Mouse (Mus musculus): ENCODE measurements at regions not wholly inside any gene's neighbourhood (a gene's known extent, or its start where the extent isn't known, plus 50 kb on each side); places are given as distances from the start of the nearest gene placed in this dataset.
A peak's percentile ranks its signal among the peaks of the same experiment; 100 is the strongest.
"Not testable (repeated sequence)": the region's sequence is repeated elsewhere in the genome, so short reads cannot be mapped to it uniquely, and the experiment has no call there.

DNA sequence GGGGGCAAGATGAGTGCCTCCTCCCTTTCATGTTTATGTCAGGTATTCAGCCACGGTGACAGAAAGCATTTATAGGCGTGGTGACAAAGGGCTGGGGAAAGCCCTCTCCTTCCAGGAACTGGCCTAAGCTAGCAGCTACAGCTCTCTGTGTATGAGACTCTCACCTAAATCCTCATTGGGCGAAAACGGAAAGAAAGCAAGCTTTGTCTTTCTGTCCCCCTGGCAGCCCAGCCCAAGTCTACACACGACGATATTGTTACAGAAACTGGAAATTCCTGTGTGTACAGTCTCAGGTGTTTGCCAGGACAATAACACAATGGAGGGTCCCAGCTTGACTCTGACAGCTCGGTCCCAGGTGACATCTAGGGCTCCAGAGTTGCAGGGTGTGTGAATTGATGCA, 60.0 kb downstream of the Dact2 start:
- Histone ChIP-seq H3K4me1 (ENCODE audit: control insufficient read depth, insufficient read depth, low read length) (peaks cover 9% of the 10 kb centered on the region), H3K27me3 (ENCODE audit: control insufficient read depth, insufficient read depth, low read length) (no peaks in the 10 kb centered on the region), H3K4me2 (ENCODE audit: low read depth, low read length) (peak overlapping the region; percentile 13; the same call in 1 of the 2 replicates), H3K27ac (ENCODE audit: low read length) (peak overlapping the region; percentile 81), H3K36me3 (ENCODE audit: control insufficient read depth, insufficient read depth, low read length) (no peaks in the 10 kb centered on the region), H3K9ac (ENCODE audit: low read length) (no peak overlapping the region), H3K4me3 (replicated peaks; ENCODE audit: low read length) (no peak overlapping the region), H3K9me3 (replicated peaks; ENCODE audit: control insufficient read depth, low read length) (no peaks in the 10 kb centered on the region)
- 53% methylated on average over 7 of the region's 7 CpGs for WGBS
- ATAC-seq (ENCODE audit: insufficient read depth, low FRiP score), result peak; percentile 79

DNA sequence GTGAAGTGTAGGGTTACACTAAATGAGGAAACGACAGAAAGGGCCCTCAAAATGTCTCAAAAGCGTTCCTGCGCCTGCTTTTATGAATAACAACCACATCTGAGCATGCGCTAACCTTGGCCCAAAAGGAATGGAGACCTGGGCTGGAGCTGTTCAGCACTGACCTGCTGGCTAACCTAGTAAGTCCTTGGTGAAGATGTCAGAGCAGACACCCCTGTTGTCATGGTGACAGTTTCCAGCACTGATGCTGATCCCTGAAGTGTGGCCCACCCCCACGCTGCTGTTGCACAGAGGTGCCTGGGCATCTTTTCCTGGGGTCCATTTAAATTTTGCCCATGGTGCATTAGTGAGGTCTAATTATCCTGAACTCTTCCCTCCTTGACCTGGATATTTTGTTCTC, 62.4 kb downstream of the Dact2 start:
- ATAC-seq (ENCODE audit: insufficient read depth, low FRiP score), result no peak
- Histone ChIP-seq H3K4me1 (ENCODE audit: control insufficient read depth, insufficient read depth, low read length) (peaks cover 9% of the 10 kb centered on the region), H3K9ac (ENCODE audit: low read length) (no peak overlapping the region), H3K4me2 (ENCODE audit: low read depth, low read length) (no peak overlapping the region), H3K27me3 (ENCODE audit: control insufficient read depth, insufficient read depth, low read length) (no peaks in the 10 kb centered on the region), H3K4me3 (replicated peaks; ENCODE audit: low read length) (no peak overlapping the region), H3K9me3 (replicated peaks; ENCODE audit: control insufficient read depth, low read length) (no peaks in the 10 kb centered on the region), H3K36me3 (ENCODE audit: control insufficient read depth, insufficient read depth, low read length) (no peaks in the 10 kb centered on the region), H3K27ac (ENCODE audit: low read length) (no peak overlapping the region)
- 75% methylated on average over 5 of the region's 5 CpGs for WGBS

- Histone ChIP-seq H3K4me3 (replicated peaks; ENCODE audit: low read length) (no peak overlapping the region), H3K36me3 (ENCODE audit: control insufficient read depth, insufficient read depth, low read length) (no peaks in the 10 kb centered on the region), H3K9me3 (replicated peaks; ENCODE audit: control insufficient read depth, low read length) (no peaks in the 10 kb centered on the region), H3K9ac (ENCODE audit: low read length) (no peak overlapping the region), H3K4me1 (ENCODE audit: control insufficient read depth, insufficient read depth, low read length) (peaks cover 9% of the 10 kb centered on the region), H3K4me2 (ENCODE audit: low read depth, low read length) (no peak overlapping the region), H3K27ac (ENCODE audit: low read length) (no peak overlapping the region), H3K27me3 (ENCODE audit: control insufficient read depth, insufficient read depth, low read length) (no peaks in the 10 kb centered on the region)
- 61% methylated on average over 2 of the region's 2 CpGs for WGBS
- ATAC-seq (ENCODE audit: insufficient read depth, low FRiP score), result no peak
Measured at GRCm38 (mm10) chr17:14140266-14140665, 63.8 kb downstream of the Dact2 start.

DNA sequence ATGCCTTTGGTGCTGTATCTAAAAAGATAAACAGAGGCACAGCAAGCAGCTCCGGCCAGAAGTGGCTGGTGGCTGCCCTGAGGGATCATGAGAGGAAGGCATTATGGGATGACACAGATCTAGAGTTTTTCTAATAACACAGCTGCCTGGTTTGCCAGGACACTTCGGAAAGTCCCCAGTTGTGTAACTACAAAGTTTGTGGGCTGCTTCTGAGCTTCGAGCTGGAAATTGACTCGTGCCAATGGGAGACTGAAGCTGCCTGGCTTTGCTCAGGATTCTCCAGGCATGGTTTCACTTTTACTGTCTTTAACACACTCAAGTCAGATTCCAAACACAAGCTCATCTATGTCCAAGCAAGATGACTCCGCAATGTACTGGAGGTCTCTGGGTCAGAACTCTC, 65.2 kb downstream of the Dact2 start:
- H3K4me3 ChIP-seq (replicated peaks; ENCODE audit: low read length), result no peak overlapping the region
- H3K36me3 ChIP-seq (ENCODE audit: control insufficient read depth, insufficient read depth, low read length), result no peaks in the 10 kb centered on the region
- no peak overlapping the region for H3K9ac ChIP-seq (ENCODE audit: low read length)
- H3K27me3 ChIP-seq (ENCODE audit: control insufficient read depth, insufficient read depth, low read length), result no peaks in the 10 kb centered on the region
- 71% methylated on average over 5 of the region's 5 CpGs for WGBS
- no peaks in the 10 kb centered on the region for H3K9me3 ChIP-seq (replicated peaks; ENCODE audit: control insufficient read depth, low read length)
- H3K27ac ChIP-seq (ENCODE audit: low read length), result no peak overlapping the region
- no peak overlapping the region for H3K4me2 ChIP-seq (ENCODE audit: low read depth, low read length)
- ATAC-seq (ENCODE audit: insufficient read depth, low FRiP score), result no peak
- peaks cover 5% of the 10 kb centered on the region; the same call in 1 of the 2 replicates for H3K4me1 ChIP-seq (ENCODE audit: control insufficient read depth, insufficient read depth, low read length)

GRCm38 (mm10) chr17:14136702-14137315, 67.3 kb downstream of the Dact2 start:
- no peaks in the 10 kb centered on the region for H3K27me3 ChIP-seq (ENCODE audit: control insufficient read depth, insufficient read depth, low read length)
- H3K4me2 ChIP-seq (ENCODE audit: low read depth, low read length), result no peak overlapping the region
- no peak overlapping the region for H3K9ac ChIP-seq (ENCODE audit: low read length)
- H3K36me3 ChIP-seq (ENCODE audit: control insufficient read depth, insufficient read depth, low read length), result no peaks in the 10 kb centered on the region
- no peak for ATAC-seq (ENCODE audit: insufficient read depth, low FRiP score)
- H3K4me1 ChIP-seq (ENCODE audit: control insufficient read depth, insufficient read depth, low read length), result no peaks in the 10 kb centered on the region
- no peak overlapping the region for H3K4me3 ChIP-seq (replicated peaks; ENCODE audit: low read length)
- no peak overlapping the region for H3K27ac ChIP-seq (ENCODE audit: low read length)
- WGBS, result 57% methylated on average over 6 of the region's 6 CpGs
- no peaks in the 10 kb centered on the region for H3K9me3 ChIP-seq (replicated peaks; ENCODE audit: control insufficient read depth, low read length)

- no peaks in the 10 kb centered on the region for H3K9me3 ChIP-seq (replicated peaks; ENCODE audit: control insufficient read depth, low read length)
- no peak overlapping the region for H3K27ac ChIP-seq (ENCODE audit: low read length)
- WGBS, result 72% methylated on average over 3 of the region's 3 CpGs
- no peaks in the 10 kb centered on the region for H3K27me3 ChIP-seq (ENCODE audit: control insufficient read depth, insufficient read depth, low read length)
- no peaks in the 10 kb centered on the region for H3K4me1 ChIP-seq (ENCODE audit: control insufficient read depth, insufficient read depth, low read length)
- ATAC-seq (ENCODE audit: insufficient read depth, low FRiP score), result no peak
- no peak overlapping the region for H3K4me3 ChIP-seq (replicated peaks; ENCODE audit: low read length)
- no peaks in the 10 kb centered on the region for H3K36me3 ChIP-seq (ENCODE audit: control insufficient read depth, insufficient read depth, low read length)
- H3K9ac ChIP-seq (ENCODE audit: low read length), result no peak overlapping the region
- H3K4me2 ChIP-seq (ENCODE audit: low read depth, low read length), result no peak overlapping the region
Measured at GRCm38 (mm10) chr17:14134604-14135003, 69.5 kb downstream of the Dact2 start.

DNA sequence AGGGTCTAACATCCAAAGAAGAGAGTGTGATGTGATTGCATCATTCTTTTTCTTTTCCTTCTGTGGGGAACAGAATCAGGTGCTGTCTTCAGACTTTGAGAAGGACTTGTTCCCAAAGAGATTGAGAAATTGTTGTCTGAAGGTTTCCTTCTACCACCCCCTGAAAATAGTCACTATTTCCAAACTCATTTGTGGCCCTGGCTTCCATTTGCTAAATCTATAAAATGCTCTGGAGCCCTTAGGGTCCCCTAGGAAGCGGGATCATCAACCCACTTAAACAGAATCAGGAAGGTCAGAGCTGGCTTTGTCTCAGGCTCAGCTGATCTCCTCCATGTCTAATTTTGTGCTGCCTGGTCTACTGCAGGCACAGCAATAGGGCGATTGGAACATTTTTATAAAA, 70.1 kb downstream of the Dact2 start:
- no peak overlapping the region for H3K27ac ChIP-seq (ENCODE audit: low read length)
- no peak overlapping the region for H3K9ac ChIP-seq (ENCODE audit: low read length)
- H3K4me2 ChIP-seq (ENCODE audit: low read depth, low read length), result no peak overlapping the region
- H3K4me1 ChIP-seq (ENCODE audit: control insufficient read depth, insufficient read depth, low read length), result no peaks in the 10 kb centered on the region
- ATAC-seq (ENCODE audit: insufficient read depth, low FRiP score), result no peak
- H3K9me3 ChIP-seq (replicated peaks; ENCODE audit: control insufficient read depth, low read length), result no peaks in the 10 kb centered on the region
- H3K4me3 ChIP-seq (replicated peaks; ENCODE audit: low read length), result no peak overlapping the region
- no peaks in the 10 kb centered on the region for H3K36me3 ChIP-seq (ENCODE audit: control insufficient read depth, insufficient read depth, low read length)
- H3K27me3 ChIP-seq (ENCODE audit: control insufficient read depth, insufficient read depth, low read length), result no peaks in the 10 kb centered on the region
- 73% methylated on average over 2 of the region's 2 CpGs for WGBS

DNA sequence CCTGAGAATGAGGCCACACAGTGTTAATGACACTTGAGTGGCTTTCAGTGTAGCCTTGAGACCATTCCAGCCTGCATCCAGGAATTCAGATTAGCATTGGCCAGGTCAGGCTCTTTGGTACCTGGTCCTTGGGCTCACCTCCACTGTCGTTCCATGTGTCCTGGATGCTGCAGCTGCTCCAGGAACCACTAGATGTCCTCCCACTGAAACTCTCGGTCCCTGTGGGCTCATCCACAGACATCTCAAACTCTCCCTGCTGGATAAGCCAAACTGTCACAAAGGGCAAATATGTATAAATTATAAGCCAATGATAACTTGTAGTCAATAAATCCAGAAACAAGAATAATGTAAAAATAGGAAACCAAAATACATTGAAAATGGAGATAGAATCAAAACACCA, 67.7 kb upstream of the Gm7358 start:
- not testable (repeated sequence) for H3K4me2 ChIP-seq (ENCODE audit: low read depth, low read length); H3K4me3 ChIP-seq (replicated peaks; ENCODE audit: low read length); H3K9ac ChIP-seq (ENCODE audit: low read length); H3K9me3 ChIP-seq (replicated peaks; ENCODE audit: control insufficient read depth, low read length); ATAC-seq (ENCODE audit: insufficient read depth, low FRiP score); H3K27me3 ChIP-seq (ENCODE audit: control insufficient read depth, insufficient read depth, low read length); H3K27ac ChIP-seq (ENCODE audit: low read length); H3K4me1 ChIP-seq (ENCODE audit: control insufficient read depth, insufficient read depth, low read length); H3K36me3 ChIP-seq (ENCODE audit: control insufficient read depth, insufficient read depth, low read length)
- WGBS, result 14% methylated on average over 2 of the region's 2 CpGs

DNA sequence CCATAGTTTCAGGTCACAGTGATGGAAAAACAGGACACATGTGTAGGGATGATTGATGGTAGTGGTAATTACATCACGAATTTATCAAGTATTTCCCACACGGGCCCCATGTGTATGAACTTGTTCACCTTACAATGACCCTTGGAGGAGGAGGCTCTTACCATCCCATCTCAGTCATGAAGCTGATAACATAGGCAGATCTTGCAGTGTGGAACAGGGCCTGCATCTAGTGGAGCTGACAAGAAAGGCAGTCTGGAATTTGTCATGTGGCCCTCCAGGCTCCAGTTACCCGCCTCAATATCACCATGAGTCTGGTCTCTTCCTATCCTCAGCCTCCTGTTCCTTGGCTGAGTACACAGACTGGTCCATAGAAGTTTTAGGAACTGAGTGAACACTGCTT, 59.5 kb upstream of the Gm7358 start:
- no peak overlapping the region for H3K4me2 ChIP-seq (ENCODE audit: low read depth, low read length)
- no peaks in the 10 kb centered on the region for H3K9me3 ChIP-seq (replicated peaks; ENCODE audit: control insufficient read depth, low read length)
- no peaks in the 10 kb centered on the region for H3K27me3 ChIP-seq (ENCODE audit: control insufficient read depth, insufficient read depth, low read length)
- H3K4me3 ChIP-seq (replicated peaks; ENCODE audit: low read length), result no peak overlapping the region
- H3K27ac ChIP-seq (ENCODE audit: low read length), result no peak overlapping the region
- H3K9ac ChIP-seq (ENCODE audit: low read length), result no peak overlapping the region
- H3K36me3 ChIP-seq (ENCODE audit: control insufficient read depth, insufficient read depth, low read length), result no peaks in the 10 kb centered on the region
- WGBS, result 37% methylated on average over 3 of the region's 3 CpGs
- H3K4me1 ChIP-seq (ENCODE audit: control insufficient read depth, insufficient read depth, low read length), result no peaks in the 10 kb centered on the region
- ATAC-seq (ENCODE audit: insufficient read depth, low FRiP score), result no peak

GRCm38 (mm10) chr17:14116223-14116622, 56.9 kb upstream of the Gm7358 start:
- Histone ChIP-seq H3K4me1 (ENCODE audit: control insufficient read depth, insufficient read depth, low read length) (no peaks in the 10 kb centered on the region), H3K4me2 (ENCODE audit: low read depth, low read length) (no peak overlapping the region), H3K27me3 (ENCODE audit: control insufficient read depth, insufficient read depth, low read length) (no peaks in the 10 kb centered on the region), H3K9ac (ENCODE audit: low read length) (no peak overlapping the region), H3K27ac (ENCODE audit: low read length) (no peak overlapping the region), H3K9me3 (replicated peaks; ENCODE audit: control insufficient read depth, low read length) (no peaks in the 10 kb centered on the region), H3K36me3 (ENCODE audit: control insufficient read depth, insufficient read depth, low read length) (no peaks in the 10 kb centered on the region), H3K4me3 (replicated peaks; ENCODE audit: low read length) (no peak overlapping the region)
- 84% methylated on average over 2 of the region's 2 CpGs for WGBS
- no peak for ATAC-seq (ENCODE audit: insufficient read depth, low FRiP score)

Measured in stomach, embryonic 16.5 days (tissue).